Mouse (Mus musculus): ENCODE measurements at regions not wholly inside any gene's neighbourhood (a gene's known extent, or its start where the extent isn't known, plus 50 kb on each side); places are given as distances from the start of the nearest gene placed in this dataset.

DNA sequence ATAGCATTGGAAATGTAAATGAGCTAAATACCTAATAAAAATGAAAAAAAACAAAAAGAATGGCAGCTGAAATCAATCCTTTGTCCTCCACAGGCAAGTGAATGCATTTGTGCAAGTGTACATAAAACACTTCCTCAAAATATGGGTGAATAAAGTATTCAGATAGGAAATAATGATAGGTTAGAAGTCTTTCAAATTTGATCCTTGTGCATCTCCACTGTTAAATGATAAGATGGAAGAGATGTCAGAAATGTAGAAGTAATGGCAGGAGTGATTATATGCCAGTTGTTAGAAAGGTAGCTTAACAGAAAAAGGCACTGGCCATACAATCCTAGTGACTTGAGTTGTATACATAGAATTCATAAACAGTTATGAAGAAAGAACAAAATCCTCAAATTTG, 391.6 kb downstream of the Slco6d1 start:
- Histone ChIP-seq H3K27ac (no peak overlapping the region), H3K27me3 (no peaks in the 10 kb centered on the region), H3K9me3 (no peaks in the 10 kb centered on the region), H3K4me3 (no peak overlapping the region), H3K9ac (no peak overlapping the region), H3K4me2 (no peak overlapping the region), H3K4me1 (no peaks in the 10 kb centered on the region), H3K36me3 (no peaks in the 10 kb centered on the region)
- ATAC-seq (ENCODE audit: insufficient number of reproducible peaks, insufficient read depth, low FRiP score, low TSS enrichment, low read depth): no peak

DNA sequence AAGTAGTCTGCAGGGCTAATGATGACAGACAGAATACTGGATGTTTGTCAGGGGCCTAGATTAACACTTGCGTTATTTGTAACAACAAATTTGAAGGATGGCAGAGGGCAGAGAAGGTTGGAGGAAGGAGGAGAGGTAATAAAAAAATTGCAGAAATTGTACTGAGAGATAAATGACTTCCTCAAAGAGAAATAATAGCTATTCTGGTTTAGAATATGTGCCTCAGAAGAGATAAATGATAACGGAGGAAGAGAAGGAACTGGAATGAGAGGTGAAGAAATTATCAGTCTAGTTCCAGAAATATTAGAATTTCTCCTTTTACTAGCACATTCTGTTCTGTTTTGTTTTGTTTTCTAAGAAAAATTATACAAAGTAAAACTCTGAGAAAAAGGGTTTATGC, 393.1 kb downstream of the Slco6d1 start:
- Histone ChIP-seq H3K27ac (no peak overlapping the region), H3K36me3 (no peaks in the 10 kb centered on the region), H3K4me3 (no peak overlapping the region), H3K27me3 (no peaks in the 10 kb centered on the region), H3K9ac (no peak overlapping the region), H3K4me2 (no peak overlapping the region), H3K9me3 (no peaks in the 10 kb centered on the region), H3K4me1 (no peaks in the 10 kb centered on the region)
- ATAC-seq (ENCODE audit: insufficient number of reproducible peaks, insufficient read depth, low FRiP score, low TSS enrichment, low read depth): no peak
- 86% methylated on average over 2 of the region's 2 CpGs for WGBS

DNA sequence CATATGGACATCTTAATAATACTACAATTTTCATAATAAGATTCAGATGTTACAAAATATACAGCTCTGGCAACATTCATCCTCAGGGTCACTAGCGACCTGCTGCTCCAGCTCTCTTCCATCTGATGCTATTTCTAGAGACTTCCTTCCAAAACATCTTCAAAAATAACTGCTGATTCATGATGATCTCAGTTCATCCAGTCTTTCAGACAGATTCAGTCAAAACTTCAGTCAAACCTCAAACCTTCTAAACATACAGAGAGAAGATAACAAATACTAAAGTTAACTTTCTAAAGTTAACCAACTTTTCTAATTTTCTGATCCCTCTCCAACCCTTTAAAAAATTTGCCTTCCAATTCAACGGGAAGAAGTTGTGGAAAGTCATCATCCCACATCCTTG, 397.2 kb downstream of the Slco6d1 start:
- Histone ChIP-seq H3K9ac (no peak overlapping the region), H3K27ac (no peak overlapping the region), H3K4me3 (no peak overlapping the region), H3K4me1 (no peaks in the 10 kb centered on the region), H3K36me3 (no peaks in the 10 kb centered on the region), H3K27me3 (no peaks in the 10 kb centered on the region), H3K9me3 (no peaks in the 10 kb centered on the region), H3K4me2 (no peak overlapping the region)
- no peak for ATAC-seq (ENCODE audit: insufficient number of reproducible peaks, insufficient read depth, low FRiP score, low TSS enrichment, low read depth)
- WGBS: 69% methylated on average over 2 of the region's 2 CpGs

DNA sequence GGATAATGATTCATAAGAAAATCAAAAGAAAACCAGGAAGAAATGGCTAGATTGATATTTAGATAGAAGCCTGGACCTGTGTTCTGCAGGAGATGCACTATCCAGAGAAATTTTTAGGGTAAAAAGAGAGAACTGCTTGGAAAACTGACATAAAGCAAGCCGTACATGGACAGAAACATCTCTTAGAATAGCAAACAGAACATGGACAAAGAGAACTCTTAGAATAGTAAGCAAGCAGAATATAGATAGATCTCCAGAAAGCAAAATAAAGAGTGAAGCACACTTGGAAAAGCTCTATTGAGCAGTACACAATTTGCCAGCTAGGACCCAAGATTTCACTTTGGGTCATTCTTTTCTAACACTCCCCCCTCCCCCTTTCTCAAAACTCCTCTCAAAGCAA, 439.3 kb downstream of the Slco6d1 start:
- H3K36me3 ChIP-seq: no peaks in the 10 kb centered on the region
- no peak overlapping the region for H3K9ac ChIP-seq
- H3K27me3 ChIP-seq: no peaks in the 10 kb centered on the region
- 95% methylated on average over 1 of the region's 1 CpGs for WGBS
- no peak for ATAC-seq (ENCODE audit: insufficient number of reproducible peaks, insufficient read depth, low FRiP score, low TSS enrichment, low read depth)
- H3K4me2 ChIP-seq: no peak overlapping the region
- no peak overlapping the region for H3K4me3 ChIP-seq
- no peaks in the 10 kb centered on the region for H3K9me3 ChIP-seq
- H3K4me1 ChIP-seq: no peaks in the 10 kb centered on the region
- no peak overlapping the region for H3K27ac ChIP-seq

DNA sequence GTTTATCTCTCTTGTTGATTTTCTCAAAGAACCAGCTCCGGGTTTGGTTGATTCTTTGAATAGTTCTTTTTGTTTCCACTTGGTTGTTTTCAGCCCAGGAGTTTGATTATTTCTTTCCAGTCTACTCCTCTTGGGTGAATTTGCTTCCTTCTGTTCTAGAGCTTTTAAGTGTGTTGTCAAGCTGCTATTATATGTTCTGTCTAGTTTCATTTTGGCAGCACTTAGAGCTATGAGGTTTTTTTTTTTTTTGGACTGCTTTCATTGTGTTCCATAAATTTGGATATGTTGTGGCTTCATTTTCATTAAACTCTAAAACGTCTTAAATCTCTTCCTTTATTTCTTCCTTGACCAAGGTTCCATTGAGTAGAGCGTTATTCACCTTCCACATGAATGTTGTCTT, 485.3 kb downstream of the Slco6d1 start:
- ATAC-seq (ENCODE audit: insufficient number of reproducible peaks, insufficient read depth, low FRiP score, low TSS enrichment, low read depth): no peak
- 82% methylated on average over 3 of the region's 3 CpGs for WGBS
- H3K27ac ChIP-seq: no peak overlapping the region

DNA sequence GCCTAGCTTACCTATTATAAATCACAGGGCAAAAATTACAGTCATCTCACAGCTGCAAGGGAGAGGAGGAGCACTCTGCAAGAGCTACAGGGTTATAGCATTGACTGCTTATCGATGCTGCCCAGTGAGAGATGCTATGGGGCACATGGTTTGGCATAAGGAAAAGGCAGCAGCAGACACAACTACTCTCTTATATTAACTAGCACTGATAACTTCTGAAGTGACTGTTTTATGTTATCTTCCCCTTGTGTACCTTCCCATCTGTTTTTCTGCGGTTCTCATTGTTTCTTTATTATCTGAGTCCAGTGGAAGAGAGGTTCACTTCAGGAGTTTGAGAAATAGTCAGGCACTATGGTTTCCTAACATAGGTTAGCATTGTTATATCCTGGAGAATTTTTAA, 502.1 kb downstream of the Slco6d1 start:
- 92% methylated on average over 2 of the region's 2 CpGs for WGBS
- ATAC-seq (ENCODE audit: insufficient number of reproducible peaks, insufficient read depth, low FRiP score, low TSS enrichment, low read depth): no peak

More for the DNA sequence above, 485.3 kb downstream of the Slco6d1 start:
- H3K4me3 ChIP-seq: no peak overlapping the region
- no peaks in the 10 kb centered on the region for H3K4me1 ChIP-seq
- no peaks in the 10 kb centered on the region for H3K9me3 ChIP-seq
- H3K27me3 ChIP-seq: no peaks in the 10 kb centered on the region
- no peak overlapping the region for H3K9ac ChIP-seq
- H3K36me3 ChIP-seq: no peaks in the 10 kb centered on the region
- H3K4me2 ChIP-seq: no peak overlapping the region

DNA sequence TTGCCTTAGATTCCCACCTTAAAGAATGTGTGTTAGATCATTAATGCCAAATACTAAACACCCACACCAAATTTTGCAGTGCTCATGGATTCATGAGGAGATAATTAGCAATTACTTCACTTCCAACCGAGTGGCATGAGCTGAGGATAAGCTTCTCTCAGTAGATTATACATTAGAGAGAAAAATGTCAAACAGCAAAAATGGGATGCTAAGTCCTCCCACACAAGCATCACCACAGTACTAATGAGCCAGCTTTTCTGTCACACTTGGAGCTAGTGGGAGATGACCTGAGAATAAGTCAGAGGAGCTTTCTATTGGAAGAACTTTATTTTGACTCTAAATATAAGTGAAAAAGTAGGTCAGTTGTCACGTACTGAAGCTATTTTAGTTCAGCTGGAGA, 504.0 kb downstream of the Slco6d1 start:
- no peak overlapping the region for H3K4me2 ChIP-seq
- no peaks in the 10 kb centered on the region for H3K36me3 ChIP-seq
- H3K4me1 ChIP-seq: no peaks in the 10 kb centered on the region
- H3K9ac ChIP-seq: no peak overlapping the region
- no peaks in the 10 kb centered on the region for H3K9me3 ChIP-seq
- WGBS: 70% methylated on average over 2 of the region's 2 CpGs
- no peak overlapping the region for H3K4me3 ChIP-seq
- no peaks in the 10 kb centered on the region for H3K27me3 ChIP-seq
- H3K27ac ChIP-seq: no peak overlapping the region
- no peak for ATAC-seq (ENCODE audit: insufficient number of reproducible peaks, insufficient read depth, low FRiP score, low TSS enrichment, low read depth)

More for the DNA sequence above, 502.1 kb downstream of the Slco6d1 start:
- H3K27ac ChIP-seq: no peak overlapping the region
- no peak overlapping the region for H3K4me3 ChIP-seq
- no peaks in the 10 kb centered on the region for H3K4me1 ChIP-seq
- no peak overlapping the region for H3K4me2 ChIP-seq
- H3K27me3 ChIP-seq: no peaks in the 10 kb centered on the region
- no peaks in the 10 kb centered on the region for H3K36me3 ChIP-seq
- no peaks in the 10 kb centered on the region for H3K9me3 ChIP-seq
- no peak overlapping the region for H3K9ac ChIP-seq

DNA sequence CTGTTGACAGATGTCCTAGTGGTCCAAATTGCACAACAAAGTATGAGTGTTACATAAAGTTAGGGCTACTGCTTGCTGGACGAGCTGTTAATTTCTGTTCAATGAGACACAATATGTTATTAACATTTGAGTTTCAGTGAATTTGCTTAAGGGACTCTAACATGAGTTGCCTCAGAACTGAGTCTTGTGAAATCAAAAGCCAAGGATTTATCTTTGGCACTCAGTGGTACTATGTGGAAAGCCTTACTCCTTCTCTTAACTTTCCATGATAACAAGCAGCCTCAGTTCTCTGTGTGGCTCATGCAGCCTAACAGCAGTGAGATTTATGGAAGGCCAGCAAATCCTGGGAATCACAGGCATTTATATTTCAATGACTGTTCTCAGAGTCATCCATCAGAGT, 510.0 kb downstream of the Slco6d1 start:
- 75% methylated on average over 1 of the region's 1 CpGs for WGBS
- no peak overlapping the region for H3K27ac ChIP-seq
- H3K4me3 ChIP-seq: no peak overlapping the region
- H3K4me1 ChIP-seq: no peaks in the 10 kb centered on the region
- H3K9ac ChIP-seq: no peak overlapping the region
- H3K4me2 ChIP-seq: no peak overlapping the region
- no peaks in the 10 kb centered on the region for H3K27me3 ChIP-seq
- H3K9me3 ChIP-seq: no peaks in the 10 kb centered on the region
- no peaks in the 10 kb centered on the region for H3K36me3 ChIP-seq
- ATAC-seq (ENCODE audit: insufficient number of reproducible peaks, insufficient read depth, low FRiP score, low TSS enrichment, low read depth): no peak

DNA sequence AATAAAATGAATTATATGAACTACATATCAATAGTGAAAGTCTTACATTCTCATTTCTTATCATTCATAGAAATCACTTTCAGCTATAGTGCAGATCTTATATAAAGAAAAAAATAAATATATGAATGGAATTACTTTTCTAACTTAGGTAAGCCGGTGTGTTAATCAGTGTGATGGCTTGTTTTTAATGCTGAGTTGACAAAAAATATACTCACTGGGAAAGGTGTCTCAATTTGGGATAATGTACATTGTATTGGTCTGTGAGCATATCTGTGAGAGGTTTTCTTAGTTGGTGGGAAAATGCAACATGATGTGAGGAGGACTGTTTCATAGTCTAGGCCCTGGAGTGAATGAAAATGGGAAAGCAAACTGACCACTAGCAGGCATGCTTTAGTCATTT, 511.3 kb downstream of the Slco6d1 start:
- Histone ChIP-seq H3K9ac (no peak overlapping the region), H3K36me3 (no peaks in the 10 kb centered on the region), H3K4me1 (no peaks in the 10 kb centered on the region), H3K27ac (no peak overlapping the region), H3K9me3 (no peaks in the 10 kb centered on the region), H3K27me3 (no peaks in the 10 kb centered on the region), H3K4me2 (no peak overlapping the region), H3K4me3 (no peak overlapping the region)
- 97% methylated on average over 1 of the region's 1 CpGs for WGBS
- no peak for ATAC-seq (ENCODE audit: insufficient number of reproducible peaks, insufficient read depth, low FRiP score, low TSS enrichment, low read depth)

DNA sequence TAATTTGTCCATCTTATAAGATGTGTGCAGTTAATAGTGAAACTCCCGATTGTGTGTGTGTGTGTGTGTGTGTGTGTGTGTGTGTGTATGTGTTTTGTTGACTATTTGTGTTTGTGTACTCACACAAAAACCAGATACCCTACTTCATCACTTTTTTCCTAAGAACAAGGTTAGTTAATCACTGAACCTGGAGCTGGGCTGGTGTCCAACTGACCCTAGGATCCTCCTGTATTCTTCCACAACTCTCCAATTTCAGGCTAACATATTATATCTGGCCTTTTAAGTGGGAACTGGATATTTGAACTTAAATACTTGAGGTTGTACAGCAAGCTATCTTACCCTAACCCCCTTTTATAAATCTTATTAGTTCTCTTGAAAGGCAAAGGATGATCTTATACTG, 556.8 kb downstream of the Slco6d1 start:
- H3K9me3 ChIP-seq: no peaks in the 10 kb centered on the region; the same call in 1 of the 2 replicates
- ATAC-seq (ENCODE audit: insufficient number of reproducible peaks, insufficient read depth, low FRiP score, low TSS enrichment, low read depth): no peak
- no peaks in the 10 kb centered on the region for H3K36me3 ChIP-seq

More for the DNA sequence above, 556.8 kb downstream of the Slco6d1 start:
- H3K4me1 ChIP-seq: no peaks in the 10 kb centered on the region
- H3K27ac ChIP-seq: no peak overlapping the region
- WGBS: 91% methylated on average over 1 of the region's 1 CpGs
- no peak overlapping the region for H3K9ac ChIP-seq
- H3K4me3 ChIP-seq: no peak overlapping the region
- no peaks in the 10 kb centered on the region for H3K27me3 ChIP-seq
- no peak overlapping the region for H3K4me2 ChIP-seq

Measured in embryonic facial prominence, embryonic 13.5 days (tissue).